Mouse (Mus musculus): ENCODE measurements around the gene Ciao2a. TPM values are rescaled to one million over a fixed set of nuclear protein-coding genes. Genes with fewer than 3 reads are reported as not detected.

The Ciao2a gene
- polyA plus RNA-seq (2021; fragmentation: Nextera tagmentation) = 50.2 and 59.6 TPM in 2 replicates
- long read RNA-seq, experiment 1, transcript Ciao2a-201 (5 exons, 1,240 nt) = major isoform, 118 of 127 reads
- long read RNA-seq, experiment 1, partial matches to known transcripts = 0 of 127 reads
- long read RNA-seq, experiment 1, other reads (novel, unspliced or antisense) = 9 of 127 reads
- long read RNA-seq, experiment 2, transcript Ciao2a-201 (5 exons, 1,240 nt) = major isoform, 70 of 76 reads
- long read RNA-seq, experiment 2, partial matches to known transcripts = 2 of 76 reads
- long read RNA-seq, experiment 2, other reads (novel, unspliced or antisense) = 4 of 76 reads

GRCm38 (mm10) chr9:66126456-66127192, at the start of gene Ciao2a, which contains the start of gene Snx1:
Gene Ciao2a (plus strand): TSS chr9:66126611.
Gene Snx1 (minus strand): TSS chr9:66126587.

GRCm38 (mm10) chr9:66157958-66158830, 31.8 kb downstream of the Ciao2a start, which contains the start of gene Dapk2:
Gene Dapk2 (plus strand): TSS chr9:66158223.

Other genes starting within 250 kb of the Ciao2a start
- gene Pclaf, start 236.4 kb upstream of the Ciao2a start, polyA plus RNA-seq (2021; fragmentation: Nextera tagmentation) = 0.80 and 0.85 TPM in 2 replicates
- 13.8 and 18.7 TPM in 2 replicates for gene Trip4, start 217.8 kb upstream of the Ciao2a start, polyA plus RNA-seq (2021; fragmentation: Nextera tagmentation)
- 12.9 and 14.9 TPM in 2 replicates for gene Csnk1g1, start 217.7 kb upstream of the Ciao2a start, polyA plus RNA-seq (2021; fragmentation: Nextera tagmentation)
- 251 and 268 TPM in 2 replicates for gene Ppib, start 66.4 kb upstream of the Ciao2a start, polyA plus RNA-seq (2021; fragmentation: Nextera tagmentation)
- gene Snx22, start 56.9 kb upstream of the Ciao2a start, polyA plus RNA-seq (2021; fragmentation: Nextera tagmentation) = 4.0 and 5.7 TPM in 2 replicates
- gene Snx1, start within 50 bp of the Ciao2a start, polyA plus RNA-seq (2021; fragmentation: Nextera tagmentation) = 62.4 and 71.0 TPM in 2 replicates
- 4.6 and 5.2 TPM in 2 replicates for gene Dapk2, start 31.6 kb downstream of the Ciao2a start, polyA plus RNA-seq (2021; fragmentation: Nextera tagmentation)
- 11.3 and 12.5 TPM in 2 replicates for gene Herc1, start 223.8 kb downstream of the Ciao2a start, polyA plus RNA-seq (2021; fragmentation: Nextera tagmentation)

All from left cerebral cortex, adult 6 months (tissue).